Mouse (Mus musculus) testis, adult 2 months (tissue): ENCODE measurements around the gene Tk1. TPM values are rescaled to one million over a fixed set of nuclear protein-coding genes. Genes with fewer than 3 reads are reported as not detected.
A peak's percentile ranks its signal among the peaks of the same experiment; 100 is the strongest.

Experiments
- H3K27ac ChIP-seq: fragments of 200-500 bp; 2 replicates; pipeline ENCODE4 v1.5.1; 2012; ENCODE audit warnings: low read depth, low read length; ENCODE audit not compliant: control insufficient read depth, insufficient read depth
- H3K27me3 ChIP-seq: fragments of 200-500 bp; 2 replicates; pipeline ENCODE4 v1.6.1; 2012; ENCODE audit warnings: mild to moderate bottlenecking, low read length, moderate library complexity; ENCODE audit not compliant: control insufficient read depth, insufficient read depth
- H3K36me3 ChIP-seq: fragments of 200-500 bp; 2 replicates; pipeline ENCODE4 v1.6.1; 2012; ENCODE audit warnings: mild to moderate bottlenecking, low read length; ENCODE audit not compliant: control insufficient read depth, insufficient read depth
- H3K4me1 ChIP-seq: fragments of 200-500 bp; 2 replicates; pipeline ENCODE4 v1.6.1; 2012; ENCODE audit warnings: low read length; ENCODE audit not compliant: control insufficient read depth, insufficient read depth
- H3K4me3 ChIP-seq: fragments of 200-500 bp; 2 replicates; pipeline ENCODE4 v1.5.1; 2012; ENCODE audit warnings: low read depth, mild to moderate bottlenecking, low read length, moderate library complexity, mixed read lengths; ENCODE audit not compliant: control insufficient read depth
- CTCF ChIP-seq: fragments of 200-500 bp; IDR thresholded peaks from 2 replicates; pipeline ENCODE4 v1.5.1; 2012; ENCODE audit warnings: low read depth, mild to moderate bottlenecking, inconsistent platforms, low read length, moderate library complexity; ENCODE audit not compliant: control insufficient read depth, insufficient read depth, insufficient replicate concordance
- POLR2A ChIP-seq: fragments of 200-500 bp; IDR thresholded peaks from 2 replicates; pipeline ENCODE4 v1.6.1; 2012; ENCODE audit warnings: low read depth, mild to moderate bottlenecking, inconsistent platforms, low read length, moderate library complexity; ENCODE audit not compliant: control insufficient read depth
- polyA plus RNA-seq: library from polyadenylated mRNA; depleted of rRNA; stranded (reverse); fragments of >200 nt; gene quantifications from 2 replicates; pipeline ENCODE4 v1.2.3, GENCODE M21; 2012

The Tk1 gene
- polyA plus RNA-seq, 1 experiment = 5.8 TPM

DNA sequence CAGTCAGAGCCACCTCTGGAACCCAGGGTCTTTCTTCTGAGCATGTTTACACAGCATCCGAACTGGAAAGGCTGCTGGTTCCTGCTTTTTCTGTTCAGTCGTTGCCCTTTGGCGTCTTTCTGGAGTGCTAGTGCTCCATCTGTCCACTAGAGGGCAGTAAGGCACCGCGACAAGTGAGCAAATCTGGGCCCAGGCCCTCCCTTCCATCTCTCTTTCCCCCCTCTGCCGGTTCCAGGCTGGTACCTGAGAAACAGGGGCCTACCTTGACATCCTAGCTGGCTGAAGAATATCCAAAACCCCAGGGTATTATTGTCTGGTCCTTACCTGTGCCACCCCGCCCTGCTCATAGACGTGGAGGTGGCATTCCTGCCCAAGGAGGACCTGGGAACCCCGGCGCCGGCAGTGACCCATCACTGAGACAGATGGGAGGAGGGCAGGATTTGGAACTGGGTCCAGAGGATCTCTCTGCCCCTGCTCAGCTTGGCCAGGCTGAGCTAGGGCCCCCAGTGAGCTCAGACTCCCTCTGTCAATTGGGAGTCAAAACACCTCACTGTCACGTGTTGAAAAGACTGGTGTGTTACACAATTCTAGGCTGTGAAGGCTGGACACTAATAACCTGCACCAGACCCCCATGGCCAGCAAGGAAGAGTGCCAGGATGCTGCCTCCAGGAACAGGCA is 44.9 kb upstream of the Tk1 start:
- no peaks in the 10 kb centered on the region for H3K36me3 ChIP-seq
- H3K27me3 ChIP-seq = no peaks in the 10 kb centered on the region
- H3K4me3 ChIP-seq = no peak overlapping the region
- no peak for TF ChIP-seq POLR2A
- peak; percentile 92 for TF ChIP-seq CTCF
- peaks cover 11% of the 10 kb centered on the region for H3K4me1 ChIP-seq
- H3K27ac ChIP-seq = no peak overlapping the region

DNA sequence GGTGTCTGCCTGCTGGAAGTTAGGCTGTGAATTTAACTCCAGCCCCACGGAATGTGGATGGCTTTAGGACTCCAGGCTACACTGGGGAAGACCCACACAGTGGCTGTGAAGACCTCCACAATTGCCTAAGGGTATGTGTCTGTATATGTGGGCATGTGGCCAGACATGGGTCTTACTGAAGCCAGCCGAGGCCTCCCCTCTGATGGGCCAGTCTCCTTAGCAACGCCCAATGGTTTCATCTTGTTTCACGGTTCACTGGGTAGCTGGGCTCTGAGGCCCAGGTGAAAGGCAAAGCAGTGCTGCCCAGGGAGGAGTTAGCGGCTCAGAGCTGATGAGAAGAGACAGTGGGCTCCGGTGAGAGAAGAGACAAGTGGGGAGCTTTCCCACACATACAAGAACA is 40.1 kb upstream of the Tk1 start:
- TF ChIP-seq POLR2A (no peak), CTCF (no peak)
- Histone ChIP-seq H3K4me3 (no peak overlapping the region), H3K27me3 (no peaks in the 10 kb centered on the region), H3K36me3 (no peaks in the 10 kb centered on the region), H3K27ac (no peak overlapping the region), H3K4me1 (no peaks in the 10 kb centered on the region; the same call in 1 of the 2 replicates)

DNA sequence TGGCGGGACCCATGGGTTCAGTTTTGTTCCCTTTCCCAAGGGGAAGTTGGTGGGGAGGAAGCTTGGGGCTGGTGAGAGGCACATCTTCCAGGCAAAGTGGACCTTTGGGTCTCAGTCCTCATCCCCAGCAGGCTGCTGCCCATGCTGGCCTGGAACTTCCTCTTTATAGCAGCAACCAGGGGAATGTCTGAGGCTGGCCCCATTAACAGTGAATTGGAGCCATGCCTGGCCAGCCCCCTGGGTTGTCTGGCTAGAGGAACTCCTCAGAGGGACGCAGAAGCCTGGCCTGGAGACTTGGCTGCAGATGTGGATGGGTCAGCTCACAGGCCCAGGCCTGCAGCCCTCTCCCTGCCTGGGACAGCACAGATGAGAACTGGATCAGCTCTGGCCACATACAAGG is 38.9 kb upstream of the Tk1 start:
- H3K4me1 ChIP-seq = no peaks in the 10 kb centered on the region
- TF ChIP-seq POLR2A = no peak
- TF ChIP-seq CTCF = no peak
- no peak overlapping the region for H3K27ac ChIP-seq
- no peaks in the 10 kb centered on the region for H3K36me3 ChIP-seq
- no peak overlapping the region for H3K4me3 ChIP-seq
- H3K27me3 ChIP-seq = no peaks in the 10 kb centered on the region

DNA sequence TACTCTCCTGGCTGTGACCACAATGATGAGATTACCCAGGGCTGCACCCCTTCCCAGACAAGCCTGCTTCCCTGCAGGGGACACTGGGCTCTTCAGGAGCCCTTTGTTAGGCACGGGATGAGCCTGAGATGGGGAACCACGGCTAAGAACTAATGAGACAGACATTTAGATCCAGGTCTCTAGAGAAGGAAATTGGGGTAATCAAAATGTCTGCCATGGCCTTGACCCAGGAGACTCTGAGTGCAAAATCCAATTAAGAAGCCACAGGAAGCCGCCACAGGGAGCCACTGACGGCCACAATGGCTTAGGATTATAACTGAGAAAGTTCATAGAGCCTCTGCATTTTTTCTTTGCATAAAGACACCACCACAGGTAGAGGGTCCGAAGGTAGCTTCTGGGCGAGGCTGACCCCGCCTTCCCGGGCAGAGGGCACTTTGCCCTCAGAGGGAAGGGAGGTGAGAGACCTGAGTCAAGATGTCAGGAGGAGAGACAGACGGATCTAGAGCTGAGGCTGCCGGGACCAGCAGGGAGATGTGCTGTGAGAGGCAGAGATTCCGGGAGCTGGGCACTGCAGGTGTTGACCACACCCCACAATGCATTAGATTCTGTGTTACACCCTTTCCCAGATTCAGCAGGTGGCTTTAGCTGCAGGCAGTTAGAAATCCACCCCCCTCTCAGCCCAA is 37.4 kb upstream of the Tk1 start:
- Histone ChIP-seq H3K27me3 (no peaks in the 10 kb centered on the region), H3K36me3 (no peaks in the 10 kb centered on the region), H3K4me3 (no peak overlapping the region), H3K4me1 (no peaks in the 10 kb centered on the region), H3K27ac (no peak overlapping the region)
- TF ChIP-seq CTCF = no peak

DNA sequence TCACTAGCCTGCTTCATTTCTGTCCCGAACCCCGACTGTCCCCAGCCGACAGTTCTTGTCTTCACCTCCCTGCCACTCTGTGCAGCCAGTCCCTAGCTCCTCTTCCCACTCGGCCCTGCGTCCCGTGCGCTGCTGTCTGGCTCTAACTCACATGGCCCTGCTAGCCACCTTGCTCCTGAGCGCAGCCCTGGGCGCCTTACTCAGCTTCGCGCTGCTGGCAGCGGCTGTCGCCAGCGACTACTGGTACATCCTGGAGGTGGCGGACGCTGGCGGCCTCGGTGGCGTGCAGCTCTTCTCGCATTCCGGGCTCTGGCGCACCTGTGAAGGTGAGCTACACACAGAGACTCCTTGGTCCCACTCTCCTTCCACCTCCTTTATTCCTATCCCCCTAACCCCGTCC is 34.7 kb upstream of the Tk1 start, which contains the start of gene Tmem235:
TSS of gene Tmem235 (plus strand) at position 152 of the 400 bp plus-strand sequence.
- Histone ChIP-seq H3K27me3 (no peaks in the 10 kb centered on the region), H3K4me3 (no peak within 1 kb of the TSS), H3K4me1 (no peaks in the 10 kb centered on the region)

DNA sequence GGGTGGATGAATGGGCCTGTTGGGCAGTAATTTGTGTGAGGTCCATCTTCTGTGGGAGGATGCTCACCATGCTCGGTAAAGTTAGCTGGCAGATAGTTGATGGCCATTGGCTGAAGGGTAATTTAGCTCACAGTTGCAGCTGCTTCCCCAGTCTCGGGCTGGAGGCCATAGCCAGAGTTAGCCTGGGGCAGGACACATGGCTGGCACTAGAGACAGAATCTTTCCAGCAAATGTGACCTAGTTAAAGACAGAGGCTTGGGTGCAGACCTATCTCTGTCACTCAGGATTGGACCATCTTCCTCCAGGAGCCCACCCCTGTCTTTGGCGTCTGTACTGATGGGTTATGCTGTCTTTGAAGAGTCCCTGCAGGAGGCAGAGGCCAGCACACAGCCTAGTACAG is 32.5 kb upstream of the Tk1 start:
- Histone ChIP-seq H3K36me3 (peaks cover 4% of the 10 kb centered on the region), H3K27ac (no peak overlapping the region), H3K27me3 (no peaks in the 10 kb centered on the region), H3K4me3 (no peak overlapping the region), H3K4me1 (no peaks in the 10 kb centered on the region)
- TF ChIP-seq POLR2A (no peak), CTCF (no peak)

More for the DNA sequence above, 34.7 kb upstream of the Tk1 start, which contains the start of gene Tmem235:
- Histone ChIP-seq H3K27ac (no peak within 1 kb of the TSS), H3K36me3 (no peaks in the 10 kb centered on the region; the same call in 1 of the 2 replicates)
- no peak for TF ChIP-seq CTCF
- no peak for TF ChIP-seq POLR2A

DNA sequence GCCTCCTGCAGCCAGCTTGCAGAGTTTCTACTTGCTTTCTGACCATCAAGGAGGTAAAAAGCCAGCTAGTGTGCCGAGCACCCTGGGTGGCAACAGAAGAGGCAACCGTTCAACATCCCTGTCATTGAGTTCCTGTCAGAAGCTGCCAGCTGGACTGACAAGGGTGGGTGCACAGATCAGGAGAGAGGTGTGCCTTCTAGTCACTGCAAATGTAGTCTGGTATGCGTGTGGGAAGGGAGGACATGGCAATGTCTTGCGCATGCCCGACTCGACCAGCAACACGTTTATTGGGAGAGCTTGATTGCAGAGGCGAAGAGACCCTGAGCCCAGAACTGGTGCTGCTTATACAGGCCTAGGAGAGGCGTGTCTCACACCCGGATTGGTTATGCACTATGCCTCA is 31.6 kb upstream of the Tk1 start:
- Histone ChIP-seq H3K4me1 (no peaks in the 10 kb centered on the region), H3K36me3 (peaks cover 6% of the 10 kb centered on the region), H3K27ac (no peak overlapping the region), H3K27me3 (no peaks in the 10 kb centered on the region), H3K4me3 (no peak overlapping the region)
- no peak for TF ChIP-seq POLR2A
- no peak for TF ChIP-seq CTCF
